Mouse (Mus musculus) liver, embryonic 14.5 days (tissue): ENCODE measurements around the gene Sec16a. TPM values are rescaled to one million over a fixed set of nuclear protein-coding genes. Genes with fewer than 3 reads are reported as not detected.

Experiments
- ATAC-seq: fragments of 200-750 bp; cut with Nextera tagmentation; 2 replicates; pipeline ENCODE4 v1.8.0; 2017; ENCODE audit warnings: moderate number of reproducible peaks, mild to moderate bottlenecking, moderate library complexity; ENCODE audit not compliant: insufficient read depth
- DNase-seq, 3 experiments: peaks; one replicate each; pipeline ENCODE4 v3.0.0-alpha.2; 2012 to 2013; ENCODE audit warnings: low read depth in 3 of 3, low spot score in 3 of 3
- H3K27ac ChIP-seq: fragments of 300-500 bp; sonication (generic); 2 replicates; pipeline ENCODE4 v1.5.1; 2014; ENCODE audit warnings: moderate library complexity, mild to moderate bottlenecking, control low read depth, inconsistent platforms
- H3K27me3 ChIP-seq: fragments of 300-500 bp; sonication (generic); 2 replicates; pipeline ENCODE4 v1.6.1; 2014; ENCODE audit warnings: mild to moderate bottlenecking, low read length, moderate library complexity; ENCODE audit not compliant: control insufficient read depth, insufficient read depth
- H3K36me3 ChIP-seq: fragments of 300-500 bp; sonication (generic); replicated peaks from 2 replicates; pipeline ENCODE4 v1.6.1; 2014; ENCODE audit warnings: low read depth; ENCODE audit not compliant: control insufficient read depth, insufficient read depth
- H3K4me1 ChIP-seq, 2 experiments: fragments of 200-500 bp in 1 of 2; fragments of 300-500 bp in 1 of 2; sonication (generic) in 1 of 2; replicated peaks; 2 replicates each; pipeline ENCODE4 v1.6.1; 2012 to 2014; ENCODE audit warnings: antibody characterized with exemption in 1 of 2, inconsistent platforms in 1 of 2, low read length in 1 of 2; ENCODE audit not compliant: control insufficient read depth in 2 of 2, insufficient read depth in 2 of 2
- H3K4me2 ChIP-seq: fragments of 300-500 bp; sonication (generic); 2 replicates; pipeline ENCODE4 v1.6.1; 2014; ENCODE audit warnings: low read depth, mild to moderate bottlenecking, control low read depth, moderate library complexity
- H3K4me3 ChIP-seq, 2 experiments: fragments of 200-500 bp in 1 of 2; fragments of 300-500 bp in 1 of 2; sonication (generic) in 1 of 2; 2 replicates each; pipeline ENCODE4 v1.5.1; 2012 to 2014; ENCODE audit warnings: low read depth in 2 of 2, low read length in 2 of 2, mild to moderate bottlenecking in 2 of 2, control low read depth in 1 of 2, inconsistent platforms in 1 of 2, moderate library complexity in 1 of 2; ENCODE audit not compliant: insufficient read depth in 1 of 2
- H3K9ac ChIP-seq: fragments of 300-500 bp; sonication (generic); replicated peaks from 2 replicates; pipeline ENCODE4 v1.6.1; 2014; ENCODE audit warnings: mild to moderate bottlenecking, control low read depth, moderate library complexity
- H3K9me3 ChIP-seq: fragments of 300-500 bp; sonication (generic); 2 replicates; pipeline ENCODE4 v1.6.1; 2016; ENCODE audit warnings: low read length, mixed read lengths; ENCODE audit not compliant: control insufficient read depth
- CTCF ChIP-seq: IDR thresholded peaks from 2 replicates; pipeline ENCODE4 v1.5.1; 2016; ENCODE audit warnings: antibody characterized with exemption, low read depth, control low read depth
- EP300 ChIP-seq: IDR thresholded peaks from 2 replicates; pipeline ENCODE4 v1.6.1; 2016; ENCODE audit warnings: antibody characterized with exemption, low read depth
- WGBS: fragments of 180-500 bp; shearing (Covaris S2); extraction: QIAGEN DNeasy Blood & Tissue Kit; methylation state at CpG from one replicate; pipeline ENCODE4 v1.1.7; 2014; ENCODE audit not compliant: insufficient replicate concordance; 5-methylcytosine and 5-hydroxymethylcytosine counted together
- polyA plus RNA-seq, 2 experiments: library from polyadenylated mRNA; depleted of rRNA in 1 of 2; stranded (reverse) in 1 of 2; unstranded in 1 of 2; fragments of >200 nt; fragmentation: Nextera tagmentation in 1 of 2; extraction: Ambion mirVana in 1 of 2; gene quantifications; 2 replicates each; pipeline versions ENCODE4 v1.2.1 to v1.2.3; 2012 to 2014

Gene Sec16a
- polyA plus RNA-seq, 2 experiments: 9.3 to 10.5 TPM

- WGBS: 66% methylated on average over 5 of the region's 5 CpGs
- TF ChIP-seq EP300 (no peak), CTCF (no peak)
- peaks cover 11 to 15% of the 10 kb centered on the region in 2 experiments for H3K4me1 ChIP-seq
- ATAC-seq (no peak), DNase-seq (no peak)
- H3K4me3 ChIP-seq: no peak overlapping the region
- H3K9ac ChIP-seq: no peak overlapping the region
- peaks cover 7% of the 10 kb centered on the region for H3K36me3 ChIP-seq
- H3K4me2 ChIP-seq: no peak overlapping the region
- no peaks in the 10 kb centered on the region for H3K27me3 ChIP-seq
- no peaks in the 10 kb centered on the region for H3K9me3 ChIP-seq
- no peak overlapping the region for H3K27ac ChIP-seq
Measured at GRCm38 (mm10) chr2:26410931-26411411, 34.0 kb downstream of the Sec16a start.

- H3K27ac ChIP-seq: no peak overlapping the region
- DNase-seq: no peak
- 58% methylated on average over 5 of the region's 5 CpGs for WGBS
Measured at GRCm38 (mm10) chr2:26410091-26410490, 34.9 kb downstream of the Sec16a start.

GRCm38 (mm10) chr2:26409362-26409761 lies 35.7 kb downstream of the Sec16a start:
- Histone ChIP-seq H3K27ac (no peak overlapping the region), H3K4me3 (peak overlapping the region in 1 of 2 experiments; percentile 91; a peak in 2 of 4 replicates), H3K36me3 (peaks cover 4% of the 10 kb centered on the region; the same call in 1 of the 2 replicates), H3K9me3 (no peaks in the 10 kb centered on the region), H3K9ac (peak overlapping the region; percentile 53; the same call in 1 of the 2 replicates), H3K4me2 (peak overlapping the region; percentile 90), H3K4me1 (peaks cover 11 to 15% of the 10 kb centered on the region in 2 experiments), H3K27me3 (no peaks in the 10 kb centered on the region)
- DNase-seq (no peak), ATAC-seq (peak; percentile 8; the same call in 1 of the 2 replicates)
- 58% methylated on average over 3 of the region's 3 CpGs for WGBS
- no peak for TF ChIP-seq EP300
- TF ChIP-seq CTCF: no peak

More at GRCm38 (mm10) chr2:26410091-26410490, 34.9 kb downstream of the Sec16a start:
- Histone ChIP-seq H3K27me3 (no peaks in the 10 kb centered on the region), H3K36me3 (peaks cover 4% of the 10 kb centered on the region; the same call in 1 of the 2 replicates), H3K9me3 (no peaks in the 10 kb centered on the region), H3K4me2 (no peak overlapping the region), H3K9ac (no peak overlapping the region), H3K4me3 (no peak overlapping the region), H3K4me1 (peaks cover 11 to 15% of the 10 kb centered on the region in 2 experiments)
- no peak for ATAC-seq
- TF ChIP-seq CTCF: peak; percentile 24; the same call in 1 of the 2 replicates
- TF ChIP-seq EP300: no peak

GRCm38 (mm10) chr2:26408515-26409356 lies 36.3 kb downstream of the Sec16a start, which contains the start of gene Inpp5e:
Gene Inpp5e, minus strand, starts transcription at chr2:26409203.
- no peaks in the 10 kb centered on the region for H3K9me3 ChIP-seq
- H3K27me3 ChIP-seq: no peaks in the 10 kb centered on the region
- DNase-seq (peak; percentile 82 to 87 (median 84)), ATAC-seq (peak; percentile 94)
- H3K4me2 ChIP-seq: peak within 1 kb of the TSS; percentile 90
- H3K4me1 ChIP-seq: peaks cover 11 to 15% of the 10 kb centered on the region in 2 experiments
- under 1% methylated on average over 56 of the region's 57 CpGs for WGBS
- peak within 1 kb of the TSS; percentile 43 for H3K27ac ChIP-seq
- H3K36me3 ChIP-seq: peaks cover 4% of the 10 kb centered on the region; the same call in 1 of the 2 replicates
- no peak for TF ChIP-seq EP300
- peak; percentile 95 for TF ChIP-seq CTCF
- peak within 1 kb of the TSS; percentile 87 to 91 for H3K4me3 ChIP-seq
- peak within 1 kb of the TSS; percentile 92 for H3K9ac ChIP-seq

- DNase-seq (no peak), ATAC-seq (no peak)
- no peak overlapping the region for H3K4me3 ChIP-seq
- H3K27ac ChIP-seq: no peak overlapping the region
- no peak overlapping the region for H3K9ac ChIP-seq
- WGBS: 74% methylated on average over 8 of the region's 8 CpGs
- H3K36me3 ChIP-seq: peaks cover 20% of the 10 kb centered on the region
- H3K4me1 ChIP-seq: peaks cover 7 to 19% of the 10 kb centered on the region in 2 experiments; a peak in 3 of 4 replicates
- no peaks in the 10 kb centered on the region for H3K9me3 ChIP-seq
- no peak for TF ChIP-seq EP300
- TF ChIP-seq CTCF: no peak
- no peak overlapping the region for H3K4me2 ChIP-seq
- no peaks in the 10 kb centered on the region for H3K27me3 ChIP-seq
Measured at GRCm38 (mm10) chr2:26403306-26403705, 41.7 kb downstream of the Sec16a start.
